Mouse (Mus musculus): ENCODE data around the gene Cpa5.

Cpa5 gene

DNA sequence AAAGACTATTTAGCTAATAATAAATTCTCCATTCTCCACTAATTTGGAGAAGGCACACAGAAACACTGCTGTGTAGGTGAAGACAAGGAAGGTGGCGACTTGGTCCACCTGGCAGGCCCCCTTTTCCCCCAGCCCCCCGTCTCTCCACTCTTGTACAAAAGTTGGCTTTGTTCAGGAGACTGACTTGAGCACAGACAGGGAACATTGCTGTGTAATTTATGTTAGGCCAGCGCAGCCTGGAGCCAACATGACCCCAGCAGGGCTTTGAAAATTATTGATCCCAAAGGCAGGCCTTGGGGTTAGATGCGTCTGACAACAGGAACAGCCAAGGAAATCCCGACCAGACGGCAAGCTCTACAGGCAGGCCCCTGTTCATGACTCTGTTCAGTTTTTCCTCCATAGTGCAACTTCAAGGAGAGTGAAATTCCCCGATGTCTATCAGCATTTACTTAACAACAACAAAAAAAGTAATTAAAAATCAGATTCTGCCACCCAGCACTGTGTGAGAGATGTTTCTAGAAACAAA, 6.4 kb upstream of the Cpa5 start:
- DNase-seq (ENCODE audit: low spot score) = no peak

DNA sequence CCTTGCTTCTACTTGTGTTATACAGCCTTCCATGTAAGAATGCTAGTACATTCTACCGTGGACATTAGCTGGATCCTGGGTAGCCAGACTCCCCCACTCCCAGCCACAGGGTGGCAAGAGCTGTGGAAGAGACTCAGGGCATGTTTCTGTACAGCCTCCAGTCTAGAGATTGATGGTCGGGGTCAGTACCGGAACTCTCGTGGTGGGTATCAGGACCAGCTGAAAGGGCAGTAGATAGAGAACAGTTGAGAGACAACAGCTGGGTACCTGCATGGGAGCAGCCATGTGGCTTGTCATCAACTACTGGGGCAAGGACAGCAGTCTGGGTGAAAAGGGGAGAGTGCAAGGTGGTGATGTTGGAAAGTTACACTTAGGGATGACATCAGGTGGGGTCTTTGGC, 5.7 kb upstream of the Cpa5 start:
- no peak for DNase-seq (ENCODE audit: low spot score)

DNA sequence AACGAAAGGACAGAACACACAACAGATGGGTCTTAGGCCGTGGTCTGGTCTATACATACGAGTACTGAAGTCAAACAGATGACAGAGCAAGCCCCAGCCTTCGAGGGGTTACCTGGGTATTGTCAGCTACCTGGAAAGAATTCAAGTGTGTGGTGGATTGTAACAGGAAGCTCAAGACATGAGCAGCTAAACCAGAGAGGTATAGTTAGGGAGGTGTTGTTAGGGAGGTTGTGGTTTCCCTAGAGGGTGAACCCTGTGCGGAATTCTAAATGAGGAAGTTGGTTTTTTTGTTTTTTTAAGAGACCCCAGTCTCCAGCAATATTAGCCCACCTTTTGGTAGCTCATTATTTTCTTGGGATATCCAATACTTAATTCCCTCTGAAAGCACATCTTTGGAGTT, 5.1 kb upstream of the Cpa5 start:
- no peak for DNase-seq (ENCODE audit: low spot score)

DNA sequence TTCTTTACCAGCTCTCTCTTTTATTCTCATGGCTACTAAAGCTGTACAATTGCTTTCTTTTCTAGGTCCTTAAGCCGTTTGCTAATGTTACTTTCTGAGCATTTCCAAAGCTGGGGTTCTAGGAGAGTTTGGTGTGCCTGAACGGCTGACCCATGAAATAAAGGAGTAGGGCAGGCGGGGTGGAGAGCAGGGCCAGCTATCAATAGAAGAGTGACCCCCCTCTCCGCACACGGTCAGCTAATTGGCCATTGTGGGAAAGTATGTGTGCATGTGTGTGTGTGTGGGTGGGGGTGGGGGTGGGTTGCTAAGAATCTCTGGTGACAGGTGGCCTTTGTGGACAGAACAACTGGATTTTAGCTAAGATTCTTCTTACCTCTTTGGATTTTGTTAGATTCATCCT, 402 bp downstream of the Cpa5 start:
- DNase-seq (ENCODE audit: low spot score) = no peak

DNA sequence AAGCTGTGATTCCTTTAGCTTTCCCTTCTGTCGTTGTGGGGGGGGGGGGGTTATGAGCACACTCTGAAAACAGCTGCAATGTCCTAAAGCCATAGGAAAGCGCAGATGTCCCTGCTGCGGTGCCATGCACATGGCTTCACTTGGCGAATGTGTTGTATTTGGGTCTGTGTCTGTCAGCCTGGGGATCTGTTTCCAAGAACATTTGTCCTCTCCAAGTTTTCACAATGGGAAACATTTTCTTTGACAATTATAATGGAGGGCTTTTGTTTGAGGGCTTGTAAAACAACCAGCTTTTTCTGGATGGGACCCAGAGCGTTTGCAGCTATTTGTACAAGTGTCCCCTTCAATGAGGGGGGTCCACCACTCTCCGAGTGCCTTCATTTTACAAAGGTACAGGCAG, 3.4 kb downstream of the Cpa5 start:
- DNase-seq (ENCODE audit: low spot score) = no peak

DNA sequence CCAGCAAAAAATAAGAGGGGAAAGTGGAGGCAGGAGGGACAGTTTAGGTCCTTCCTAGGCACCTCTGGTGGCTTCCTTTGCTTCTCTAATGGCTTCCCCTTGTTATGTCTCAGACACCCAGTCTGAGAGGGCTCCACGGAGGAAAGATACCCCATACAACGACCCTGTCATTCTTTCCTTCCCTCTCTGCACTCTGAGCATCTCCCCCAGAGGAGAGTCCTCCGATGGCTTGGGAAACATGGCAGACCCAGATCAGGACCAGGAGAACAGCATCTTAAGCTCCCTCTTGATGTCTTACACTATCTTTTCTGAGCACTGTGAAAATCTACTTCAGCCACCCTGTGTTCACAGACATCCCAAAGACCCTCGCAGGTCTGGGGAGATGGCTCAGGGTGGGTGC, 4.9 kb downstream of the Cpa5 start:
- no peak for DNase-seq (ENCODE audit: low spot score)

DNA sequence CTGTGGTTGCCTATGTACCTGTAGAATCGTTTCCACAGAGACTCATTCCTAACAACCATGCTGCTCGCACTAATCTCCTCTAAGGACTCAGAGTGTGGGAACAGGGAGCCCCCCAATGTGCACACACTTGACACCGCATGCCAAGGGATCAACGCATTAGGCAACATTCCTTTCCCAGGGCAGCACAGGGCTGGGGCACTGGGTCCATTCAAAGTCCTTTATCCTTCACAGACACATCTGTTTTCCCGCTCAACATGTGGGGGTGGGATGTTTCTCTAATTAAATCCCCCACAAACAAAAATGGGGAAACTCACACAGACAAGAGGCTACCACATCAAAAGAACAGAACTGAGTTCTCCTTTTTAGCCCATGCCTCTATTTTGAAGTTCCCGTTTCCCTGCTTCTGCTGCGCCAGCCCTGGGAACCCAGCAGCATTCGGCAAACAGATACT, 5.7 kb downstream of the Cpa5 start:
- no peak for DNase-seq (ENCODE audit: low spot score)

DNA sequence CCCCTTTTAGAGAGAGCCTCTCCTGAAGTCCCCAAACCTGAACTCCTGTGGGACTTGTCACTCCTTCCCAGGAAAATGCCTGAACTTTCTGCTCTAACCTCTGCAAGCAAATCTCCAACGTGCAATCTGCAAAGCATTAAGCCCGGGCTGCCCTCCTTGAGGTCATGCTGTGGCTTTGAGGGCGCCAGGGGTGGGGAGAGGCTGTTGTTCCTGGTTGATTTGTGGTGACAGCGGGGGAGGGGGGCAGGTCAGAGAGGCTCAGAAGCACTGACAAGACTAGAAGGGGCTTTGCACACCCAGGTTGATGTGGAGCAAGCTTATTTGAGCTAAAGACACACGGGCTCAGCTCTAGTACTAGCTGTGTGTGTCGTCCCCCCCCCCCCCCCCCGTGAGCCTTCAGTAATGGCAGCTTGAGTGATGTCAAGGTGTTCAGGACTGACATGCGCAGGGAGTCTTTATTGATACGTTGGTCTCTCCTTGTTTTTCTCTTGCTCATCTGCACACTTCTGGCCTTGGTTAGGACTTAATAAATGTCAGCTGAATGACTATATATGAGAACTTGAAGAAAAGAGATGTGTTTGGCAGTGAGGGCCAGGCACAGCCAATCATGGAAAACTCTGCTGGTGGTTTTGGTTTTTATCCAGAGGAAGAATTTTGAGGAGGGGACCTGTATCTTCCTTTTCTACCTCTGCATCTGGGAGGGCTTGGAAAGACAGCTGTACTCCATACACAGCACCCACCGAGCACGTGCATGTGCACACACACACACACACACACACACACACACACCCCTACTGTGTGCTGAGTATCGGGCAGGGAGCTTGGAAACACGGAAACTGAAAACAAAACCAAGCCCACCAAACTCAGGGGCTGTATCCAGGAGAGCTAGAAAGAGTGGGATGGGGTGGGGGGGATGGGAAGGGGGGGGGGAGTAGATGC, 6.5 kb downstream of the Cpa5 start:
- DNase-seq (ENCODE audit: low spot score) = no peak

DNA sequence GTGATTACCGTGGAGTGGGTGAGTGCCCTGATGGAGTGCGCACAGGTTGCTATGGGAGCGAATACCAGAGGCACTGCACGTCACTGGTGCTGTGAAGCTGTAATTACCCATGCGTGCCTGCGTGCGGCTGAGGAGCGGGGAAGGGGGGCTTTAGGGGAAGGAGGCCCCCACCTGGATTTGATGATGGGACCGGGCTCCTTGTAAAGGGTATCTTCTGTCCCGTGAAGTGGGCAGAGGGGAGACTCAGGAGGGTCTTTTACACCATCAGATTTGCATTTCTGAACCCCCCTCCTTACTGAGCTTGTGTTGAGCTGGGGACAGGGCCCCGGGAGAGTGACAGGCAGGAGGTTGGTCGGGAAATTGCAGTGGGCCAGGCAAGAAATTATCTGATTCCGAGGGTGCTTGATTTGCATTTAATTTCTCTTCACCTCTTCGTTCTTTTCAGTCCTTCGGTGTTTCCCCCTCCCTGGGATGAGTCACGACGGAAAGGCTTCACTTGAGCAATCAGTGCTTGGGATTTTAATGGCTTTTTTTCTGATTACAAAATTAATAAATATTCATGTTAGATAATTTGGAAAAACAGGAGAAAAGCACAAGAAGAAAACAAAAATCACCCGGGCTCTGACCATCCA, 7.3 kb downstream of the Cpa5 start:
- DNase-seq (ENCODE audit: low spot score) = peak; percentile 53

DNA sequence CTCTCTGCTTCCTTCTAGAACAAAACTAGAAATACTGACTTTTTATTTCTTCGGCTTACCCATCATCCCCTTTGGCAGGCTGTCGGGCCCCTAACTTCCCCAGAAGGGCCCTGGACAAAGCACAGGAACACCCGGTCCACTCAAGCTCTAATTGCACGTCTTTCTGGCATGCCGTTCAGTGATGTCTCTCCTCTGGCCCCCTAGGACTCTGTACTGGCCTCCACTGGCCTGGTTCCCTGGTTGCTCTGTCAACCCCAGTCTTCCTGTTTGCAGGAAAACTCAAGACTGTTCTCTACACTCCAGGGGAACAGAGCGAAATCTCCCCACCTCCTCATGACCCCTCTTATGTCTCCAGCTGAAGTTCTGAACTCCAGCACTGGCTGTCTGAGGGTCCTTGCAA, 7.9 kb downstream of the Cpa5 start:
- DNase-seq (ENCODE audit: low spot score) = no peak

DNA sequence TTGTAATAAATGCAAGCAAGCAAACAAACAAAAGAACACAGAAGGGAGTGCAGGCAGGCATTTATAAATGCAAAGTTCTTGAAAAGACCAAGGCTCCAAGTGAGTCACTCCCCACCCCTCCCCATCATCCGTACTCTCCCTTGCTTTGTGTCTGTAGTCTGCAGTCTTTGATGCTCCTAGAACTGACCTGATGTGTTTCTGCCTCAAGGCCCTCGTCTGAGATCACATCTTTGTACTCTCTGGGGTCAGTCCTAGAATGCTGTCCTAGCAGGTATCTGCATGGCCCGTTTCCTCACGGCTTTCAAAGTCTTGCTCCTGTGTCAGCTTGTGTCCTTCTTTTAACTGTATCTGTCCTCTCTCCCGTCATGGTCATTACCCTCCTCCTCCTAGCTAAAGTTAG, 8.8 kb downstream of the Cpa5 start:
- DNase-seq (ENCODE audit: low spot score) = no peak

DNA sequence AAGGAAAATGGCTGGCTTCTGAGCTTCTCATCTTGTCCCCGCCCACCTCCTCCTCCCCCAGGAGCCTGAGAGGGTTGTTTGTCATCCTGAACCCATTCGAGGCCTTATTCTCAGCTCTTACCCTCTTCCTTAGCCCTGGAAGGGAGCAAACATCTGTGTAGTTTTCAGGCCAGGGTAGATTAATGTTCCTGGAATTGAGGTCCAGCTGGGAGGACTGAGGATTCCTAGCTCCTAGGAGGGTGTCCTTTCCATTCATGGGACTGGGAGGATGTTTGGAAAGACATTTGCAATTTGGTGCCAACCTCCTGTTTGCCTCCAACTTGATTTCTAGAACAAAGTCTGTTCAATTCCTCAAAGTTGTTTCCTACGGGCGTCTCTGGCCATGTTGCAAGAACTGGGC, 9.8 kb downstream of the Cpa5 start:
- no peak for DNase-seq (ENCODE audit: low spot score)

DNA sequence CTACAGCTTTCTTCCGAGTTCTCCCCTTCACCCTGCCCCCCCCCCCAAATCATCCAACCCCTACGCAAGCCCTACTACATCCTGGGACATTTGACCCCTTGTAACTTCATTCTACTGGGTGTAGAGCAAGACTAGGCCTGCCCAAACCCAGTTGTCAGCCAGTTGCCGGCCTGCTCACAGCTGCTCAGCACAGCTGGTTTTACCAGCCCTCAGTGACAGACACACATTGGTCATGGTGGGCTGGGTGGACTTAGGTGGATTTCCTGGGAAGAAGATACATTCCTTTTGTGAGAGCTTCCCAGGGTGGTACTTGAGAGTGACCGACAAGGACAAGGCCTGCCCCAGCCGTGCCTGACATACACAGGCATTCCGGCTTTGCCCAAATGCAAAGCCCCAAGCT, 10.2 kb downstream of the Cpa5 start:
- DNase-seq (ENCODE audit: low spot score) = no peak

DNA sequence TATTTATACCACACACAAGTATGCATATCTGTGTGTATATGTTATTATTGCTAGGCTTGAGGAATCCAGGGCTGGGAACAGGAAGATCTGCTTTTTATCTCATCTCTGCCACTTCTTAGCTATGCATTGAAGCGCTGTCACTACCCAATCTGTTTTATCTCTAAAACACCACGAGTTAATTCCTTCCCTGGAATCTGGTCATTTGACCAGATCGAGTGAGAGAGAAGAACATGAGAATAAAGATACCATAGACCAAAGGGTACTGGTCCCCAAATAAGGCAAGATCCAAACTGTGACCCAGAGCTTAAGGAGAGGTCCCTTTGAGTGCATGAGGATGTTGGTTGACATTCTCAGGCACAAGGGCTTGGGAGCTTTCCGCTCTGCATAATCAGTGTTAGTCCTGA, 11.2 kb downstream of the Cpa5 start:
- no peak for DNase-seq (ENCODE audit: low spot score)

DNA sequence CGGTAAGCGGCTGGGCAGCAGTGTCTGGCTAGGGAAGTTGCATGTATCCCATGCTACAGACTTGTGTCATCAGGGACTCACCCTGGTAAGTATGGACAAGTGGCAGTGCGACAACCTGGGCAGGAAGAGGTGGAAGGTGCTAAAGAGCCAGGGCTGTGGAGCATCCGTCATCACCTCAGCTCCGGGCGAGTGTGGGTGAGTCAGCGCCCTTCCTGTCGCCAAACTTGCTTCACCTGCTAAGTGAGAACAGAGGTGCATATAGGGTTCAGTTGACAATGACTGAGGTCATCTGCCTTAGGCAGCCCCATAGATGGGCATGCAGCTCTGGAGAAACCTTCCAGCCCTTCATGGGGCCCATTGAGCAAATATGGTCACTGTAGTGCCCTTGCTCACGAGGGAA, 14.0 kb downstream of the Cpa5 start:
- no peak for DNase-seq (ENCODE audit: low spot score)

DNA sequence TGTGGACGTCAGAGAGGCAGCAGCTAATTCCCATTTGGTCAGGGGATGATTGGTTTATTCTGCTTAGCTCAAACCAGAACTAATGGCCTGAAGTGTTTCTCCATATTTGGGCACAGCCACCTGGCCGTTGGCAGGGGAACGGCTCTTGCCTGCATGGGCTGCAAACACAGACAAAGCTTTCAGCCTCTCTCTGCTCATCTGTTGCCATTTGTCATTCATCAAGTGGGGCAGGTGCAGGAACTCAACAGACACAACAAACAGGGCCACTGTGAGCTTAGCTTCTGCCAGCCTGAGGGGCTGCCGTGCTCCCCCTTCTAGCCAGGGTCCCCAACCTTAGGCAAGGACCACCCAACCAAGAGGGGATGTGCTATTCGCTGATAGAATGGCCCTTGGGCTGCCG, 17.3 kb downstream of the Cpa5 start:
- DNase-seq (ENCODE audit: low spot score) = no peak

DNA sequence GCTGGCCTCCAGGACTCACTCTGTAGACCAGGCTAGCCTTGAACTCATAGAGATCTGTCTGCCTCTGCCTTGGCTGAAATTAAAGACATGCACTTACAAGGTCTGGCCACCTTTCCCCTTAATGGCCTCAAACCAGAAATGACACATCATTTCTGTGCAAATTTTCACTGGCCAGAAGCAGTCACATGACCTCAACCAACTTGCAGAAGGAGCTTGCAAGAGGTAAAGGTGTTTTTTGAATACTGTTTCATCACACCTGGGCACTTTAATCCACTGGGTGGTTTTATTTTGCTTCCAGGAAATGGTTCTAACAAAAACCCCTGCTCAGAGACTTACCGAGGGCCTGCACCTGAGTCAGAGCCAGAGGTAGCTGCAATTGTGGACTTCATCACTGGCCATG, 19.2 kb downstream of the Cpa5 start:
- no peak for DNase-seq (ENCODE audit: low spot score)

DNA sequence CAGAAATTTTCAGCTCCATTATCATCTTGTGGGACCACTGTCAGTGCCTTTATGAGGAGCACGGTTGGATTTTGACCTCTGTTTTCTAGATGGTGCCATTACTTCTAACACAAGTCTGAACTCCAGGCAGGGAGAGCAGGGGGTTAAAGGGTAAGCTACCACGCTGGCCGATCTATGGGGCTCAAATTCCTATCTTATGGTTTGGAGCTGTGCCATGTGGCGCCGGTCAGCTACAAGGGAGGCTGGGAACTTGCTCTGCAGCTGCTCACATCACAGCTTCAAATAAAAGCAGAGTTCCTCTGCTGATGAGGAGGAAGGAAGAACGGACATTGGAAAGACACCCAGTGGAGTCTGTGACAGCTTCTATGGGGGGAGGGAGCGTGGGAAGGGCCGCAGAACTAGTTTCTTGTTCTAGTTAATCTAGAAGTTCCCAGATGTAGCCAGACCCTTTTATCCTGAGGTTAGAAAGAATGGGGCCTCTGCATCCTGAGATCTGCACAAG, 24.6 kb downstream of the Cpa5 start:
- DNase-seq (ENCODE audit: low spot score) = no peak

DNA sequence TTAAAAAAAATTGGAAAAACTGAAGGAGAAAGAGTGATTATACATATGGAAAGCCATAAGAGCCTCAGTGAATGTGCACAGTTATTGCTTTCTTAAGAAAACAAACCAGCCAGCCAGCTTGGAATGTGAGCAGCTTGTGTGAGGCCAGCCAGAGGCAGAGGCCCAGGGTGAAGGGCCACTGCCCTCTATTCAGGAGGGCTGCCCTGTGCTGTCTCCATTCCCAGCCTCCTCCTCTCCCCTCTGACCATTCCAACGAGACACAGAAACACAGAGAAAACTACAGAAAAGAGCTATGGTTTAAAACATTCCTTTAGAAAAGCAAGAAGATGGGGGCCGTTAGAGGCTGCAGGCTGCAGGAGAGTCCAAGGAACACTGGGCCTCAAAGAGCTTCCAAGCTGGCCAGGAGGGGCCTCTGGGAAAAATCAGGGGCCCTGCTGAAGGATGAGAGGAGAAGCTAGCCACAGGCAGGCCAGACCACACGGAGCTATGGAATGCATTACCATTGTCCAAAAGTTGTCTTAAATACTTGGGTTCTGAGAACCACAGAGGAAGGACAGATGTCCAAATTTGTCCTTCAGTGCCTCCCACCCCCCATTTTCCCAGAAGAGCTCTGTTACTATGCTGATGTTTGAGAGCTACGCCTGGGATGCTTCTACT, 25.5 kb downstream of the Cpa5 start:
- no peak for DNase-seq (ENCODE audit: low spot score)

DNA sequence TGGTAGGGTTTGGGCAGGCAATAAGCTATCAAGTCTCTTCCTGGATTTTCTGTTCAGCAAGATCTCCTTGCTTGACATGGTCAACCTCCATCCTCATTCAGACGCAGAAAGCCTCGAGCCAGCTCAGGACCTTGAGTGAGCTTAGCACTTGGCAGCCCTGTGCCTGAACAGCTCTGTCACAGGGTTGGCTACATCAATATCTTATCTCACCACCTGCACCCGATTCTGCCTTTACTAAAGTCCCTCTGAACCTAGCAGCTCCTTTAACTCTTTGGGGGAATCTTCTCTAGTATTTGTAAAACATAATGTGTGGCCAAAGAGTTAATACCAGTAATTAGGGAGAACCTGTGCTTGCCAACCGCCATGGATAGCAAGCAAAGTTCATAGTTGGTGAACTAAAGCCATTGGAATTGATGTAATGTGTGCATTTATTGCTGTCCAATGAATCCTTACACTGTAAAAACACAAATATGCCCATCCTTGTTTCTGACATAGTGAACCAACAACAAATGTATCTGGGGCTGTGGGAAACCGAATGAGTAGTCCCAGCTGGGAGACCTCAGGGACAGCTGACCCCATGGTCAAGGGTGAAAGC, 28.0 kb downstream of the Cpa5 start, which contains the start of gene Cpa1:
Cpa1 (plus strand) TSS at position 545 of the 595 bp plus-strand sequence.
- DNase-seq (ENCODE audit: low spot score) = no peak

DNA sequence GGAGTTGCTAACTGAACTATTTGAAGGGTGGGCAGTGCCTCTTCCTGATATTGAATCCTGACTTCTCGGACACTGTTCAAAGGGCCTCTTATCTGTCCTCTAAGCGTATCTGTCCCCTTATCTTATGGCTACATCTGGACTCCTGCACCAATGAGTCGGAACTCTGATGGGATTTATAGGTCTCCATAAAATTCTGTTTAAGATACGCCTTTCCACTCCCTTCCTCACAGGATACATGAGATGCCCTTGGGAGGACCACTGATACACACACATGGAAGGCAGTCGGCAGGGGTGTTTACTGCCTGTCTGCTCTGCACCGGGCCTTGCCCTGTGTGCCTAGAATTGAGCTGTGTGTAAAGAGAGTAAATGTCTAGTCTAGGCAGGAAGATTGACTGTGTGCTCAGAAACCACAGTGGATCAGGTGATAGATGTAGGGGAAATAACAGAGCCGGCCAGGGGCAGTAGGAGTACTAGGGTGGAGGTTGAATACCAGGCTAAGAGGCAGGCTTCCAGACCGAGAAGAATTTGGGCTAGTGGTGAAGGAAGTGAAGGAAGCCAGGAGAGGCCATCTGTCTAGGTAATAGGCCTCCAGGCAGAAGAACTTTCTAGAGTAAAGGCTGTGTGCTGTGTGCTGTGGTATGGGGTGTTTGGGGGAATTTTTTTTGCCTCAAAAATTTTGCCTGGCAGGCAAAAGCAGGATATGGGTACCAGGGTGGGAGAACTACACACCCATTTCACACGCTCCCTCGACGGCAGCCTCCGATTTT, 33.1 kb downstream of the Cpa5 start:
- no peak for DNase-seq (ENCODE audit: low spot score)

Data from left cerebral cortex, adult 11 months (tissue).